Mouse (Mus musculus) limb, embryonic 14.5 days (tissue): Measurements from ENCODE around the gene Gtdc1. TPM values are rescaled to one million over a fixed set of nuclear protein-coding genes. Genes with fewer than 3 reads are reported as not detected.
A peak's percentile ranks its signal among the peaks of the same experiment; 100 is the strongest.

ENCODE experiments used
- ATAC-seq: fragments of 200-750 bp; cut with Nextera tagmentation; 2 replicates; pipeline ENCODE4 v1.8.0; 2017; ENCODE audit warnings: low read depth, moderate number of reproducible peaks, moderate TSS enrichment; ENCODE audit not compliant: low FRiP score
- DNase-seq: peaks from one replicate; pipeline ENCODE4 v3.0.0-alpha.2; 2015; ENCODE audit warnings: low spot score
- H3K27ac ChIP-seq: fragments of 300-500 bp; sonication (generic); replicated peaks from 2 replicates; pipeline ENCODE4 v1.5.1; 2014; ENCODE audit warnings: low read depth, mild to moderate bottlenecking, low read length, moderate library complexity, mixed read lengths
- H3K27me3 ChIP-seq: fragments of 300-500 bp; sonication (generic); 2 replicates; pipeline ENCODE4 v1.6.1; 2014; ENCODE audit warnings: low read length, mixed read lengths; ENCODE audit not compliant: control insufficient read depth, insufficient read depth
- H3K36me3 ChIP-seq: fragments of 300-500 bp; sonication (generic); 2 replicates; pipeline ENCODE4 v1.6.1; 2014; ENCODE audit warnings: mild to moderate bottlenecking, low read length, moderate library complexity, mixed read lengths; ENCODE audit not compliant: control insufficient read depth, insufficient read depth
- H3K4me1 ChIP-seq: fragments of 300-500 bp; sonication (generic); 2 replicates; pipeline ENCODE4 v1.6.1; 2014; ENCODE audit warnings: antibody characterized with exemption, low read length, mixed read lengths; ENCODE audit not compliant: control insufficient read depth, insufficient read depth
- H3K4me2 ChIP-seq: fragments of 300-500 bp; sonication (generic); replicated peaks from 2 replicates; pipeline ENCODE4 v1.6.1; 2014; ENCODE audit warnings: low read depth, mild to moderate bottlenecking, low read length, moderate library complexity; ENCODE audit not compliant: severe bottlenecking
- H3K4me3 ChIP-seq: fragments of 300-500 bp; sonication (generic); replicated peaks from 2 replicates; pipeline ENCODE4 v1.5.1; 2014; ENCODE audit warnings: low read length
- H3K9ac ChIP-seq: fragments of 300-500 bp; sonication (generic); 2 replicates; pipeline ENCODE4 v1.6.1; 2014; ENCODE audit warnings: mild to moderate bottlenecking, low read depth, low read length, moderate library complexity; ENCODE audit not compliant: severe bottlenecking
- H3K9me3 ChIP-seq: fragments of 300-500 bp; sonication (generic); 2 replicates; pipeline ENCODE4 v1.6.1; 2016; ENCODE audit warnings: low read length; ENCODE audit not compliant: control insufficient read depth
- POLR2A ChIP-seq: fragments of 200-500 bp; IDR thresholded peaks from 2 replicates; pipeline ENCODE4 v1.8.0; 2012; ENCODE audit warnings: inconsistent platforms, mild to moderate bottlenecking, moderate library complexity, borderline replicate concordance; ENCODE audit not compliant: insufficient read depth, insufficient read length; ENCODE audit errors: extremely low read depth
- WGBS: fragments of 180-500 bp; shearing (Covaris S2); extraction: QIAGEN DNeasy Blood & Tissue Kit; methylation state at CpG from one replicate; pipeline ENCODE4 v1.1.7; 2014; 5-methylcytosine and 5-hydroxymethylcytosine counted together
- polyA plus RNA-seq, 2 experiments: library from polyadenylated mRNA; depleted of rRNA in 1 of 2; stranded (reverse) in 1 of 2; unstranded in 1 of 2; fragments of >200 nt; fragmentation: Nextera tagmentation in 1 of 2; extraction: Ambion mirVana in 1 of 2; gene quantifications; 2 replicates each; pipeline versions ENCODE4 v1.2.1 to v1.2.3; 2012 to 2014

Gtdc1 gene
- polyA plus RNA-seq, 2 experiments, result 14.3 to 22.9 TPM

- Histone ChIP-seq H3K4me1 (peaks cover under 1% of the 10 kb centered on the region; the same call in 1 of the 2 replicates), H3K9ac (no peak overlapping the region), H3K4me2 (no peak overlapping the region), H3K36me3 (no peaks in the 10 kb centered on the region), H3K9me3 (no peaks in the 10 kb centered on the region), H3K27ac (no peak overlapping the region), H3K4me3 (no peak overlapping the region), H3K27me3 (no peaks in the 10 kb centered on the region)
- ATAC-seq, result no peak
- WGBS, result 89% methylated on average over 7 of the region's 7 CpGs
- TF ChIP-seq POLR2A, result no peak
- no peak for DNase-seq
Measured at GRCm38 (mm10) chr2:44664049-44664448, 263.4 kb downstream of the Gtdc1 start.

DNA sequence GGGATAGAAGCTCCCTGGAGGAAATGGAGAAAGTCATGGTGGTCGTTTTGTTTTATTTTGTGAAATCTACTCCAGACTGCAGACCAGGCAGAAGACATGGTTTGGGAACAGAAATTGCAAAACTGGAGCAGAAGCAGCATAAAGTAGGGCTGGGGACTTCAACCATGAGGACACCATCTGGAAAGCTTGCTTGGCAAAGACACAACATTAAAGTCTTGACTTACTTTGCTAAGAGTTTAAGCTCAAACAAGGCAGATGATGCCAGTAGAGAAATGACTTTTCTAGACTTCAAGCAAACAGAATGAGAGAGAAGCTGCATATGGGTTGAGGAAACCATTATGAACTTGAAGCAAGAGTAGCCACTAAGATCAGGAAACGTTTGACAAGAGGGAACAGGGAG lies 267.6 kb downstream of the Gtdc1 start:
- H3K27ac ChIP-seq, result no peak overlapping the region
- 73% methylated on average over 2 of the region's 2 CpGs for WGBS
- DNase-seq (no peak), ATAC-seq (no peak)
- H3K9me3 ChIP-seq, result no peaks in the 10 kb centered on the region
- no peak overlapping the region for H3K4me2 ChIP-seq
- H3K9ac ChIP-seq, result no peak overlapping the region
- H3K4me3 ChIP-seq, result no peak overlapping the region
- no peaks in the 10 kb centered on the region for H3K36me3 ChIP-seq
- H3K27me3 ChIP-seq, result no peaks in the 10 kb centered on the region
- TF ChIP-seq POLR2A, result no peak
- H3K4me1 ChIP-seq, result peaks cover 3% of the 10 kb centered on the region; the same call in 1 of the 2 replicates

GRCm38 (mm10) chr2:44659011-44659410 lies 268.4 kb downstream of the Gtdc1 start:
- DNase-seq (peak; percentile 57), ATAC-seq (no peak)
- no peaks in the 10 kb centered on the region for H3K27me3 ChIP-seq
- H3K36me3 ChIP-seq, result no peaks in the 10 kb centered on the region
- H3K4me3 ChIP-seq, result no peak overlapping the region
- peaks cover 6% of the 10 kb centered on the region for H3K4me1 ChIP-seq
- H3K4me2 ChIP-seq, result no peak overlapping the region
- no peak overlapping the region for H3K9ac ChIP-seq
- TF ChIP-seq POLR2A, result no peak
- H3K27ac ChIP-seq, result no peak overlapping the region
- no peaks in the 10 kb centered on the region for H3K9me3 ChIP-seq

GRCm38 (mm10) chr2:44648537-44648936 lies 278.9 kb downstream of the Gtdc1 start:
- TF ChIP-seq POLR2A, result no peak
- Histone ChIP-seq H3K4me2 (no peak overlapping the region), H3K27me3 (no peaks in the 10 kb centered on the region), H3K27ac (no peak overlapping the region), H3K9me3 (no peaks in the 10 kb centered on the region), H3K4me3 (no peak overlapping the region), H3K9ac (no peak overlapping the region), H3K36me3 (no peaks in the 10 kb centered on the region), H3K4me1 (no peaks in the 10 kb centered on the region)
- WGBS, result 85% methylated on average over 3 of the region's 3 CpGs
- ATAC-seq, result no peak
- DNase-seq, result no peak

- Histone ChIP-seq H3K9ac (no peak overlapping the region), H3K36me3 (no peaks in the 10 kb centered on the region), H3K4me1 (no peaks in the 10 kb centered on the region), H3K27me3 (no peaks in the 10 kb centered on the region), H3K4me3 (no peak overlapping the region), H3K9me3 (no peaks in the 10 kb centered on the region), H3K4me2 (no peak overlapping the region), H3K27ac (no peak overlapping the region)
- DNase-seq (no peak), ATAC-seq (no peak)
- no peak for TF ChIP-seq POLR2A
- WGBS, result 68% methylated on average over 6 of the region's 6 CpGs
Measured at GRCm38 (mm10) chr2:44646398-44646797, 281.1 kb downstream of the Gtdc1 start.

GRCm38 (mm10) chr2:44639370-44639769 lies 288.1 kb downstream of the Gtdc1 start:
- TF ChIP-seq POLR2A, result no peak
- Histone ChIP-seq H3K9ac (no peak overlapping the region), H3K4me1 (no peaks in the 10 kb centered on the region), H3K9me3 (no peaks in the 10 kb centered on the region), H3K27me3 (no peaks in the 10 kb centered on the region), H3K27ac (no peak overlapping the region), H3K36me3 (no peaks in the 10 kb centered on the region), H3K4me3 (no peak overlapping the region), H3K4me2 (no peak overlapping the region)
- no peak for ATAC-seq
- WGBS, result 61% methylated on average over 2 of the region's 2 CpGs
- no peak for DNase-seq
